Mouse (Mus musculus): ENCODE measurements around the gene Gsg1l. TPM values are rescaled to one million over a fixed set of nuclear protein-coding genes. Genes with fewer than 3 reads are reported as not detected.

The Gsg1l gene
- polyA plus RNA-seq, 1 experiment = not detected

DNA sequence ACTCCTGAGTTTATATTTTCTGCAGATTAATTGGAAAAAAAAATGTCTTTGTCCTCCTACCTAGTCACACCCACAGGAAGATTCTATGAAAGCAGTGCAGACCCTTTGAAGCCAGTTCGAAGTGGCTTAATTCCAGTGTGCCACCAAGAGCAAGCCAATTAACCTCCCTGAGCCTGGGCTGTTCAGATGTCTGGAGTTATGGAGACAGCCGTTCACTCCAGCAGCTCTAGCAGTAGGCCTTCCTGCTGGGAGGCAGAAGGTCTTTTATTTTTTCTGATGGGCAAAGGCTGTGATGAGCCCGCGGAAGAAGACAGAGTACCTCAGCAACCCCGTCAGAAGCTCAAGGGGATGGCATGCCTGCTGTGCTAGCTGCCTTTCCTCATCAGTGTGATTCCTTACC, 127.2 kb downstream of the Gsg1l start:
- no peak for TF ChIP-seq POLR2A (IDR thresholded peaks at IDR 0.05; ENCODE audit: borderline replicate concordance, low read depth, low read length)
- TF ChIP-seq CTCF (IDR thresholded peaks at IDR 0.05; ENCODE audit: low read depth, low read length) = no peak
- Histone ChIP-seq H3K4me1 (ENCODE audit: control insufficient read depth, insufficient read depth, low read length) (no peaks in the 10 kb centered on the region), H3K27ac (ENCODE audit: insufficient read depth, low read depth, low read length) (no peak overlapping the region), H3K4me3 (ENCODE audit: insufficient read depth, low read length) (no peak overlapping the region)

DNA sequence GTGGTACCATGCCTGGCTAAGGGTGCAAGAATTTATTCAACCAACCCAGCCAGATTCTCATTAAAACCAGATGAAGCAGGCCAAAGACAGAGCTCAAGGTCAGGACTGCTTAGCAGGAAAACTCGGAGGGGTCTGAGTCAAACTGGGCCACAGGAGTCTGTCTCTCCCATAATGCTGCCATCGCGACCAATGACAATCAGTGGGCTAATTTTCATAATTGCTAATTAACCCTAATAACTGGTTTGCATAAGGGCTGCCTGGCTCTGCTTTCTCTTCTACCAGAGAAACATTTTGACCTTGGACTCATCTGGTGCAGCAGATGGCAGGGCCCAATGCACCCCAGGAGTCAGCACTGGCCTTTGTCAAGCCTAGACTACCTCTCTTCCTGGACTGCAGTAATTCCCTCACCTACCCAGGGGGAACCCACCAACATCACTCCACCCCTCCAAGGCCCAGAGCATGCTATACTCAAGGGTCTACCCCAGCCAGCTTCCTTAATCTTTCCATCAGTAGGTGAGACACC, 127.8 kb downstream of the Gsg1l start:
- H3K27ac ChIP-seq (ENCODE audit: insufficient read depth, low read depth, low read length) = no peak overlapping the region
- TF ChIP-seq CTCF (IDR thresholded peaks at IDR 0.05; ENCODE audit: low read depth, low read length) = no peak
- no peak for TF ChIP-seq POLR2A (IDR thresholded peaks at IDR 0.05; ENCODE audit: borderline replicate concordance, low read depth, low read length)
- H3K4me3 ChIP-seq (ENCODE audit: insufficient read depth, low read length) = no peak overlapping the region
- H3K4me1 ChIP-seq (ENCODE audit: control insufficient read depth, insufficient read depth, low read length) = no peaks in the 10 kb centered on the region

DNA sequence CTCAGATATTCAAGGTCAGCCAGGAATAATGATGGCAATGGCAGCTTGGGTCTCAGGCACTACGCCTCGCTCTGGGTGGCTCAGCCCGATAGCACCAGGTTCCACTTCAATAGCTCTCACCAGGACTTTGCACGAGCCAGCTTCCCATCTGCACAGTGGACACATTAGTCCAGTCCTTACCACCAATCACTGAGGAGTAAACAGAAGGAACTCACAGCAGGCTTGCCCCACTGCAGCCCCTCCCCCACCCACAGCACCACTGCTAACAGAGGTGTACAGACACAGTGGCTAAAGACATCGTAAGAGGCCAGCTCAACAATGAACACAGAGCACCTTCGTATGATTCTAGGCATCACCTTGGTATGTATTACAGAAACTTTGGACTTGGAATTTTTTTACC, 128.4 kb downstream of the Gsg1l start:
- Histone ChIP-seq H3K27ac (ENCODE audit: insufficient read depth, low read depth, low read length) (no peak overlapping the region), H3K4me1 (ENCODE audit: control insufficient read depth, insufficient read depth, low read length) (no peaks in the 10 kb centered on the region), H3K4me3 (ENCODE audit: insufficient read depth, low read length) (no peak overlapping the region)
- TF ChIP-seq POLR2A (IDR thresholded peaks at IDR 0.05; ENCODE audit: borderline replicate concordance, low read depth, low read length) (no peak), CTCF (IDR thresholded peaks at IDR 0.05; ENCODE audit: low read depth, low read length) (no peak)

DNA sequence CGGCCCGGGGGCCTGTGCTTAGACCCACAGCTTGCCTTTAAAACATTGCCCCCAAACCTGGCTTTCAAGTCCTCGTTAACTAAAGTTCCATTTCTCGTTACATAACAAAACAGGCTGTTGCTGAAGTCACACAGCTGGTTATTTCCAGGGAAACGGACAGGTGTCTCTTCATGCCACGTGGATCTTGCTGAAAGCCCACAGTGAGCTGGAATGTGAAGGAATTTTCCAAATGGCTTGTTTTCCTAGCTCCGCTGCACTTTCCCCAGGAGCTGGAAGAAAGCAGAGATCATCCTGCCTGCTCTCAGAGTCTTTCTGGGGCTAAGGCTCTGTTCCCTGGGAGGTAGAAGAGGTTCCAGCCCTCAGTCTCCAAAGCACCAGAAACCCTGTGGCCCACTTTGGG, 130.3 kb downstream of the Gsg1l start:
- no peak for TF ChIP-seq CTCF (IDR thresholded peaks at IDR 0.05; ENCODE audit: low read depth, low read length)
- H3K4me3 ChIP-seq (ENCODE audit: insufficient read depth, low read length) = no peak overlapping the region
- H3K27ac ChIP-seq (ENCODE audit: insufficient read depth, low read depth, low read length) = no peak overlapping the region
- H3K4me1 ChIP-seq (ENCODE audit: control insufficient read depth, insufficient read depth, low read length) = no peaks in the 10 kb centered on the region

DNA sequence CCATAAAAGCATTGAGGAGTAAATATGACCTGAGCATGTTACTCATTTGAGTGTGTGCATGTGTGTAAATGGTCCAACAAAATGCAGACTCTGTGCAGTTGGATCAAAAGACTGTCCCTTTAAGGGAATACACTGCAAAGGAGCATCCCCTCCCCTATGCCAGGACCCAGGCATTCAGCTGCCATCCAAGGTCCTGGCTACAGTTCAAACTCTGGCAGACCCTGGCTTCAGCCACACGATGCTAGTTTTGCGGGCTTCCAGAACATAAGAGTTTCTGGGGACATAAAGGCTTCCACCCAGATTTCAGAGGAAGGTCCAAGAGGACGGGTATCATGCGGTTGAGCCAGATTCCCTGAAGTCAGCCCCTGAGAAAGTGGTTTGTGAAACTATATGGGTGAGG, 133.2 kb downstream of the Gsg1l start:
- Histone ChIP-seq H3K4me3 (ENCODE audit: insufficient read depth, low read length) (no peak overlapping the region), H3K4me1 (ENCODE audit: control insufficient read depth, insufficient read depth, low read length) (no peaks in the 10 kb centered on the region), H3K27ac (ENCODE audit: insufficient read depth, low read depth, low read length) (no peak overlapping the region)
- TF ChIP-seq CTCF (IDR thresholded peaks at IDR 0.05; ENCODE audit: low read depth, low read length) (no peak), POLR2A (IDR thresholded peaks at IDR 0.05; ENCODE audit: borderline replicate concordance, low read depth, low read length) (no peak)

DNA sequence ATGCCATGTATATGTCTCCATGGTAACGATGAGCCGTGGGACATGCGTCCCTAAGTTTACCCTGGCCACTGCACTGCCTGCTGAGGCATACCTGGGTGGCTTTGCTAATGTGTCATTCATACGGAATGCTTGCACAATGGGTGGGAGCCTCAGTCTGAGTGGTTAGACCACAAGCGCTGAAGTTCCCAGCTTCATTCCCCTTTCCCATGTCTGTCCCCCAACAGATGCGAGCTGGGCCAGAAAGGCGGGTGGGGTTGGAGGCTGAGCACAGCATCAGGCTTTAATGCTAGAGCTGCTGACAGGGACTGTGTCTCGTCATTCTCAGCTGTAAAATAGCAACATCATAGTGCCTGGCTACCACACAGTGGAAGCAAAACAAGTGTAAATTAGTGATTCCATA, 136.3 kb downstream of the Gsg1l start:
- Histone ChIP-seq H3K27ac (ENCODE audit: insufficient read depth, low read depth, low read length) (no peak overlapping the region), H3K4me1 (ENCODE audit: control insufficient read depth, insufficient read depth, low read length) (no peaks in the 10 kb centered on the region), H3K4me3 (ENCODE audit: insufficient read depth, low read length) (no peak overlapping the region)
- TF ChIP-seq POLR2A (IDR thresholded peaks at IDR 0.05; ENCODE audit: borderline replicate concordance, low read depth, low read length) = no peak
- no peak for TF ChIP-seq CTCF (IDR thresholded peaks at IDR 0.05; ENCODE audit: low read depth, low read length)

DNA sequence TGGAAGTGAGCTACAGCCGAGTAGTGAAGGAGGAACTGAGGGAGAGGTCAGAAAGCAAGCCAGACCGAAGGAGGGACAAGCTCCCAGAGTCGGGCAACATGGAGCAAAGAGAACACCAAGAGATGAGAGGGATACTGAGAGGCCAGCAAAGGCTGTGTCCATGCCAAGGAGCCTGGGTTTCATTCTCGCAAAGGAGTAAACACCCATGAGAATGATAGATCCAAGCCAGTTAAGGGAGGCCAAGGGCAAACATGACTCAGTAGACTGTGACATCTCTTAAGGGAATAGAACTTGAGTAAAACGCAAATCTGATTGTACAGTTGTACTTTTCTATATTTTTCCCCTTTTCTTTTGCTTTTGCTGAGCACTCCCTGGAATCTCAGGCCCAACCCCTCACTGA, 137.6 kb downstream of the Gsg1l start:
- Histone ChIP-seq H3K27ac (ENCODE audit: insufficient read depth, low read depth, low read length) (no peak overlapping the region), H3K4me3 (ENCODE audit: insufficient read depth, low read length) (no peak overlapping the region), H3K4me1 (ENCODE audit: control insufficient read depth, insufficient read depth, low read length) (no peaks in the 10 kb centered on the region)
- TF ChIP-seq POLR2A (IDR thresholded peaks at IDR 0.05; ENCODE audit: borderline replicate concordance, low read depth, low read length) (no peak), CTCF (IDR thresholded peaks at IDR 0.05; ENCODE audit: low read depth, low read length) (no peak)

DNA sequence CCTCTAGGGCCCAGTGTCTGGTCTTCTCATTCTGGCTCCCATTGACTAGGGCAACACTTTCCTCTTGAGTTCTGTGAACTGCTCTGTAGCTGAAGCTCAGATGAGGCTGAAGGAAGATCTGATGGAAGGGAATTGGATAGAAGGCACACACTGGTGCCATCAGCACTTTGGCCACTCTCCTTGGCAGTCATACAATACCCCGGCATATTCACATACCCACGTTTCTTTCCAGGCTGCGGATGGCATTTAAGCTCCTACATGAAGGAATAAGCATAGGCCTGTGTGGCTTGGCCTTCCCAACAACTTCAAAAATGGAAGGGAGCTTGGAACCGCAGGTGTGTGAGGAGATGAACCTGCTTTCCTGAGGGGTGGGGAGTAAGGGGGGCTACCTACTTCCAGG, 138.7 kb downstream of the Gsg1l start:
- TF ChIP-seq POLR2A (IDR thresholded peaks at IDR 0.05; ENCODE audit: borderline replicate concordance, low read depth, low read length) (no peak), CTCF (IDR thresholded peaks at IDR 0.05; ENCODE audit: low read depth, low read length) (no peak)
- Histone ChIP-seq H3K4me1 (ENCODE audit: control insufficient read depth, insufficient read depth, low read length) (no peaks in the 10 kb centered on the region), H3K4me3 (ENCODE audit: insufficient read depth, low read length) (no peak overlapping the region), H3K27ac (ENCODE audit: insufficient read depth, low read depth, low read length) (no peak overlapping the region)

DNA sequence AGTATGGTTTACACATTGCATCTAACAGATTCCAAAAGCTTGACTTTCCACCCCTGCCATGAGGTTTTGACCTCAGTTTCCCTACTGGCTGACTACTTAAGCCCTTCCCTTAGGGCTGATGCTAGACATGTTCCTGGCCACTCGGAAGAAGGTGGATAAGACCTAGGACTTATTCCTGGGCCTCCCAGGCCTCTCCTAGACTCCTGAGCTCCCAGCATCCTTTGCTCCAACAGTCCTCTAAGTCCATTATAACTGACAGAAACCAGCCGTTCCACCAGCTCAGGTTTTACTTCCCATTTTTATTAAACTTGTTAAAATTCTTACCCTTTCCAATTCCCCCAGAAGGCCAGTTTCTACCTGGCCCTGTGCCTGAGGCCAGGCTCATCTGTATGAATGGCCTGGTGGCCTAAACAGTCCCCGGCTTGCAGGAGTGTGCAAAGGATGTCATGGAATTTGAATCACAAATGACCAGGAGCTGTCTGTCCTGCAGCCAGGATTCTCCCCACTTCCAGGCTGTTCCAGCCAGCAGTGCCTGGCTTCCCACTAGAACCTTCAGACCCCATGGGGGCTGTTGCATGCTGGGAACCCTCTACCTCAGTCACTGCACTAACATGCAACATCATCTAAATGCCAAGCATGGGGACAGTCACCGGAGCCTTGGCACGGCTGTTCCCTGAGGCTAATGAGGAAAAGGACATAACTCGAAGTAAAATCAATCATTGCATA, 139.7 kb downstream of the Gsg1l start:
- TF ChIP-seq CTCF (IDR thresholded peaks at IDR 0.05; ENCODE audit: low read depth, low read length) = no peak
- no peak for TF ChIP-seq POLR2A (IDR thresholded peaks at IDR 0.05; ENCODE audit: borderline replicate concordance, low read depth, low read length)
- no peak overlapping the region for H3K27ac ChIP-seq (ENCODE audit: insufficient read depth, low read depth, low read length)
- H3K4me1 ChIP-seq (ENCODE audit: control insufficient read depth, insufficient read depth, low read length) = no peaks in the 10 kb centered on the region
- H3K4me3 ChIP-seq (ENCODE audit: insufficient read depth, low read length) = no peak overlapping the region

DNA sequence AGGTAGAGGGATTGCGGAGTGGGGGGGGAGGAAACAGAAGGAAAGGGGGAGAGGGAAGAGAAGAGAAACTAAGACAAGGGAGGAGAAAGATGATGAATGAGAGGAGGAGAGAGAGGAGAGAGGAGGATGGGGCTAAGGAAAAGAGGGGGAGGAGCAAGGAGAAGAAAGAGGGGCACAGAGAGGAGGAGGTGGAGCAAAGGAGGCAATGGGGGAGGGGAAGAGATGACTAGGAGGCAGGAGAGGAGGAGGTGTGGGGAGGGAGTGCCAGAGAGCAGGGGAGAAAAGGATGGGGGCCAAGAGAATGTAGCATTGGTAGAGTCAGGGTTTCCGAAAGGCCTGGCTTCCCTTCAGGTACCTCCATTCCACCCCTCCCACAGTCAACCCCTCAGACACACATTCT, 147.9 kb downstream of the Gsg1l start:
- no peak overlapping the region for H3K4me3 ChIP-seq (ENCODE audit: insufficient read depth, low read length)
- H3K27ac ChIP-seq (ENCODE audit: insufficient read depth, low read depth, low read length) = no peak overlapping the region
- no peaks in the 10 kb centered on the region for H3K4me1 ChIP-seq (ENCODE audit: control insufficient read depth, insufficient read depth, low read length)
- no peak for TF ChIP-seq POLR2A (IDR thresholded peaks at IDR 0.05; ENCODE audit: borderline replicate concordance, low read depth, low read length)
- no peak for TF ChIP-seq CTCF (IDR thresholded peaks at IDR 0.05; ENCODE audit: low read depth, low read length)

All from bone marrow macrophage, adult 2 months (primary cell).